Mouse (Mus musculus) midbrain, embryonic 16.5 days (tissue): ENCODE results near the gene Hip1. TPM values are rescaled to one million over a fixed set of nuclear protein-coding genes. Genes with fewer than 3 reads are reported as not detected.

Source experiments
- ATAC-seq: fragments of 200-750 bp; cut with Nextera tagmentation; 2 replicates; pipeline ENCODE4 v1.8.0; 2017; ENCODE audit warnings: moderate TSS enrichment
- H3K27ac ChIP-seq: fragments of 300-500 bp; sonication (generic); 2 replicates; pipeline ENCODE4 v1.5.1; 2014; ENCODE audit warnings: mild to moderate bottlenecking, low read length, mixed read lengths
- H3K27me3 ChIP-seq: fragments of 300-500 bp; sonication (generic); 2 replicates; pipeline ENCODE4 v1.6.1; 2014; ENCODE audit warnings: low read depth, low read length, mixed read lengths; ENCODE audit not compliant: control insufficient read depth, insufficient read depth
- H3K36me3 ChIP-seq: fragments of 300-500 bp; sonication (generic); 2 replicates; pipeline ENCODE4 v1.6.1; 2014; ENCODE audit warnings: mild to moderate bottlenecking, low read length, moderate library complexity, mixed read lengths; ENCODE audit not compliant: control insufficient read depth, insufficient read depth
- H3K4me1 ChIP-seq: fragments of 300-500 bp; sonication (generic); 2 replicates; pipeline ENCODE4 v1.6.1; 2014; ENCODE audit warnings: mild to moderate bottlenecking, low read length, mixed read lengths; ENCODE audit not compliant: control insufficient read depth, insufficient read depth
- H3K4me2 ChIP-seq: fragments of 300-500 bp; sonication (generic); 2 replicates; pipeline ENCODE4 v1.6.1; 2014; ENCODE audit warnings: mild to moderate bottlenecking, low read length, mixed read lengths
- H3K4me3 ChIP-seq: fragments of 300-500 bp; sonication (generic); 2 replicates; pipeline ENCODE4 v1.5.1; 2014; ENCODE audit warnings: low read depth, mild to moderate bottlenecking, low read length, moderate library complexity, mixed read lengths
- H3K9ac ChIP-seq: fragments of 300-500 bp; sonication (generic); 2 replicates; pipeline ENCODE4 v1.6.1; 2014; ENCODE audit warnings: low read depth, low read length, mixed read lengths
- H3K9me3 ChIP-seq: fragments of 300-500 bp; sonication (generic); replicated peaks from 2 replicates; pipeline ENCODE4 v1.6.1; 2014; ENCODE audit warnings: mild to moderate bottlenecking, low read length, mixed read lengths; ENCODE audit not compliant: control insufficient read depth, poor library complexity, severe bottlenecking
- WGBS: fragments of 180-500 bp; shearing (Covaris S2); extraction: QIAGEN DNeasy Blood & Tissue Kit; methylation state at CpG from one replicate; pipeline ENCODE4 v1.1.7; 2014; 5-methylcytosine and 5-hydroxymethylcytosine counted together
- polyA plus RNA-seq: library from polyadenylated mRNA; unstranded; fragments of >200 nt; fragmentation: Nextera tagmentation; extraction: Ambion mirVana; gene quantifications from 2 replicates; pipeline ENCODE4 v1.2.1, GENCODE M21; 2015

Gene Hip1
- polyA plus RNA-seq, 1 experiment from 2014 or later, result 39.7 TPM

DNA sequence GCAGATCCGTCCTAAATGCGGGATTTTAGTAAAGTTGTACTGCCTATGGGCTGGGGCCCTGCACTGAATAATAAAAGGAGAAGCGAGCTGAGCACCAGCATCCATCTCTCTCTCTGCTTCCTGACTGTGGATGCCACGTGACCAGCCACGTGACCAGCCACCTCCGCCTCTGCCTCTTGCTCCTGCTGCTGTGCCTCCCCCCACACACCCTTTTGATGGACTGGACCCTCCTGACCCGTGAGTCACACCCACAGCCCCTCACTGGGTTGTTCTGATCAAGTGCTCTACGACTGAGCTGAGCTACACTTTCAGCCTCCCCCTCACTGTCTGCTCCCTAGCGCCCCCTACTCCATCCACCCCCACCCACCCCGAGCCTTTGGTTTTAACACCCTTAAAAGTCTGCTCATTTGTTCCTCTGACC lies 7.1 kb downstream of the Hip1 start:
- Histone ChIP-seq H3K27ac (no peak overlapping the region), H3K4me1 (no peaks in the 10 kb centered on the region), H3K9ac (no peak overlapping the region), H3K4me2 (no peak overlapping the region), H3K4me3 (no peak overlapping the region), H3K9me3 (no peaks in the 10 kb centered on the region), H3K36me3 (no peaks in the 10 kb centered on the region), H3K27me3 (no peaks in the 10 kb centered on the region)
- WGBS, result 88% methylated on average over 10 of the region's 10 CpGs
- no peak for ATAC-seq

DNA sequence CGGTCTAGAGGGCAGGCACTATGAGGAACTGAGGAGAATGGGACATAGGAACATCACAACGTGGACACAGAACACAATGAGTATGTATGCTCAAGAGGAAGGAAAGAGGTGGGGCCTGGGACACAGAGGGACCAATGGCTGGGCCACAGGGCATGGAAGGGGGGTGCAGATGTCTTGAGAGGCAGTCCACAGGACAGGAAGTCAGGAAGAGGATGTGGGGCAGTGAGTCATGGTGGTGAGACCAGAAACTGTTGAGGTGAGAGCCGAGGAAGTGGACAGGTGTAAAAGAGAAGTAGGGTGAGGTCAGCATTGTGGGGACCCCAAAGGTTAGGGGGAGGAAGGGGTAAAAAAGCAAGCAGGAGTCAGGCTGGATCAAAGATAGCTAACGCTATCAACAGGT lies 7.6 kb downstream of the Hip1 start:
- ATAC-seq, result no peak
- no peak overlapping the region for H3K9ac ChIP-seq
- WGBS, result 83% methylated on average over 4 of the region's 4 CpGs
- H3K4me1 ChIP-seq, result no peaks in the 10 kb centered on the region
- H3K4me2 ChIP-seq, result no peak overlapping the region
- H3K36me3 ChIP-seq, result no peaks in the 10 kb centered on the region
- H3K9me3 ChIP-seq, result no peaks in the 10 kb centered on the region
- no peak overlapping the region for H3K4me3 ChIP-seq
- no peak overlapping the region for H3K27ac ChIP-seq
- H3K27me3 ChIP-seq, result no peaks in the 10 kb centered on the region

DNA sequence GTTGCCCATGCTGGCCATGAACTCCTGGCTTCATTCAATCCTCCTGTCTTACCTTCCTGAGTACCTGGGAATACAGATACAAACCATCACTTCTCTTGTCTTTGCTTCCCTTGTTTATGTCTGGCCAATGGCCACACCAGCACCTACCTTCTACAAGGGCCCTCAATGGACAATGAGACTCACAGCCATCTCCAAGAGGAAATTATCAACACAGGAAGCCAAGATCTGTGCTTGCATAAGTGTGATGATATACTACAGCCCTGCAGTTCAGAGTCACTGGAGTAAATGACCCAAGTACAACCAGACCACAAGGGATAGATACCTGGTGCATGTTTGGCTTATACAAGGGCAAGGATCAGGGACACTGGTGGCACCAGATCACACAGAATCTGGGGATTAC lies 9.1 kb downstream of the Hip1 start:
- H3K27me3 ChIP-seq, result no peaks in the 10 kb centered on the region
- H3K9me3 ChIP-seq, result no peaks in the 10 kb centered on the region
- no peak overlapping the region for H3K27ac ChIP-seq
- H3K36me3 ChIP-seq, result no peaks in the 10 kb centered on the region
- H3K4me3 ChIP-seq, result no peak overlapping the region
- H3K4me1 ChIP-seq, result no peaks in the 10 kb centered on the region
- ATAC-seq, result no peak
- H3K9ac ChIP-seq, result no peak overlapping the region
- no peak overlapping the region for H3K4me2 ChIP-seq

DNA sequence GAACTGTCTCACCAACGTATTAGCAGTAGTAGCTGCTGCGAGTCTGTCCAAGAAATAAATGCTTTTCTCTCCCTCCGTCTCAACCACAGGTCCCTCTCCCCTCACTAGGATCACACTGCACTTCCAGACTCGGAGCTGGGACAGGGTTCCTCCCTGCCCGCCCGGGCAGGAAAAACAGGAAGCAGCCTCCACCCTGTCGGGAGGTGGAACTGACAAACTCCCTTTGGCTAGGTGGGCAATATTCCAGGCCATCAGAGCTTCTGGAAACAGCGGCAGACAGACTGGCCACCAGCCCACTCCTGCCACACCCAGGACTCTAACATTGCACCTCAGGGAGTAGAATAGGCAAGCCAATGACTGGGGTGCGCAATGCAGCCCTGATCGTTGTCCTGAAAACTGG lies 11.5 kb downstream of the Hip1 start:
- H3K4me3 ChIP-seq, result no peak overlapping the region
- no peaks in the 10 kb centered on the region for H3K36me3 ChIP-seq
- no peaks in the 10 kb centered on the region for H3K4me1 ChIP-seq
- H3K4me2 ChIP-seq, result no peak overlapping the region
- H3K9me3 ChIP-seq, result no peaks in the 10 kb centered on the region
- no peak overlapping the region for H3K9ac ChIP-seq
- no peak overlapping the region for H3K27ac ChIP-seq
- H3K27me3 ChIP-seq, result no peaks in the 10 kb centered on the region
- no peak for ATAC-seq
- 88% methylated on average over 10 of the region's 10 CpGs for WGBS

DNA sequence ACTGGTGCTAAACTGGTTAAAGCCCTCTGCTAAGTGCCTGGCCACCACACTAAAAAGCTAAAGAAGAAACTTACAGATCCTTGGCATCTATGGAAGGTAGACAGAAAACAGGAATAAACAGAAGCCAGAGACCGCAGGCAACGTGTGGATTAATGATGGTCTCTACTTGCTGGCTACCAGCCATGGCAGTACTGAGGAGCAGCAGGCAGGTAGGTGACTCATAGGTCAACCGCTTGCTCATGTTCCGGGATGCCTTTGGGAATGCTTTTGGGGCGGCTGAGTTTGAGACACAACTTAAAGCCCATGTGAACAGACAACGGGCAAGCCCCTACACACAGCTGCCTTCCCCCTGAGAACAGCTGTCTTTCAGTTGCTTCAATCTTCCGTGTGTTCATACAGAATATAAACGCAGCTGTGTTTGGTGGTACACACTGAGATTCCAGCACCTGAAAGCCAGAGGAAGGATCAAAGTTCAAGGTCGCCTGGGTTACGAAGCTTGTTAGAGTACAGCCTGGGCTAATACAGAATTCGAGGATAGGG lies 13.5 kb downstream of the Hip1 start:
- ATAC-seq, result no peak

DNA sequence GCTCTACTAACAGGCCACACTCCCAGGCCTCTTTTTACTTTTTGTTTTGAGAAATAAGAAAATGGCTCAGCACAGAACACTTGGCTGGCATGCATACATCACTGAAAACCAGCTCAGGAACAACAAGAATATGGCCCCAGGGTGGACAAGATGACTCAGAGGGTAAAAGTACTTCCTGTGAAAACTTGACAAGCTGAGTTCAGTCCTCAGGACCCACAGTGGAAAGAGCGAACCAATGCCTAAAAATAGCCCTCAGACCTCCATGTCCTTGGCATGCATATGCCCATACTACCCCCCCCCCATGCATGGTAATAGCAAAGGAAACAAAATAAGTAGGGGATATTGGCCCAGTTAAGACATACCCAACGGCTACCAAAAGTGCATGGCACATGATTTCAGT lies 15.0 kb downstream of the Hip1 start:
- Histone ChIP-seq H3K4me3 (no peak overlapping the region), H3K4me2 (no peak overlapping the region), H3K27ac (no peak overlapping the region), H3K36me3 (no peaks in the 10 kb centered on the region), H3K9me3 (no peaks in the 10 kb centered on the region), H3K27me3 (no peaks in the 10 kb centered on the region), H3K9ac (no peak overlapping the region), H3K4me1 (no peaks in the 10 kb centered on the region)
- WGBS, result 79% methylated on average over 2 of the region's 2 CpGs
- ATAC-seq, result no peak

More for the DNA sequence above, 13.5 kb downstream of the Hip1 start:
- Histone ChIP-seq H3K9ac (no peak overlapping the region), H3K4me2 (no peak overlapping the region), H3K4me3 (no peak overlapping the region), H3K27me3 (no peaks in the 10 kb centered on the region), H3K27ac (no peak overlapping the region), H3K36me3 (no peaks in the 10 kb centered on the region), H3K9me3 (no peaks in the 10 kb centered on the region), H3K4me1 (no peaks in the 10 kb centered on the region)
- 88% methylated on average over 11 of the region's 11 CpGs for WGBS

DNA sequence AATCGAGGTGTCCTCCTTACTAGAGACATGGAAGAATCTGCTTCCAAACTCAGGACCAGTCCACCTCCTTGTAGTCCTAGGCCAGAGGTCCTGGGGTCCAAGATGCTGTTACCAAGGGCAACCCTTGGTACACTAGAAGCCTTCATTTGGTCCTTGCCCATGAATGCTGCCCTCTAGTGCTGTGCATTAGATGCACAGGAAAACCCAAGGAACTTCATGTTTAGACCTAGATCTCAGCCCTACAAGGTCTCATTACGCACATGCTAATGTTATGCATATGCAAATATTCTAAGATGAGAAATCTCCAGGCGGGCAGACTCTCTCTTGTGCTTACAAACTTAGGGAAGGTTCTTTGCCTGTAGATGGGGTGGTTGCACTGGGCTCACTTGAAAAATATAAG lies 15.6 kb downstream of the Hip1 start:
- Histone ChIP-seq H3K4me1 (no peaks in the 10 kb centered on the region), H3K9me3 (no peaks in the 10 kb centered on the region), H3K9ac (no peak overlapping the region), H3K4me2 (no peak overlapping the region), H3K4me3 (no peak overlapping the region), H3K27ac (no peak overlapping the region), H3K36me3 (no peaks in the 10 kb centered on the region), H3K27me3 (no peaks in the 10 kb centered on the region)
- no peak for ATAC-seq
- 70% methylated on average over 3 of the region's 3 CpGs for WGBS

DNA sequence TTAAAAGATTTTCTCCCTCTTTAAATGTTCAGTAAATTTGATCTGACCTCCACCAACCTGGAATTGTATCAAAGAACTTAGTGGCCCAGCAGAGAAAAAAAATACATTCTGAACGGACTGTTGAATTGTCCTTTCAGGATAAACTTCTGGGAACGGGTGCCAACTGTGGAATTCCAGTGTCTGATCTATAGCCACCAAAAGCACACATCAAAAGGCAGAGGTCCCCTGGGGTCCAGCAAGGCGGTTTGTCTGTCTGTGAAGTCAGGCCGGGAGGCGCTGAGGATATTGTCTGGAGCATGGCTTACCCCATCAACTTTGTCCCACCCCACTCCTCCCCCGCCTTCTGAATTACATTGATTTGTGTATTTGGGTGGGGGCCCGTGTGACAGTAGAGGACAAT lies 16.9 kb downstream of the Hip1 start:
- Histone ChIP-seq H3K4me1 (no peaks in the 10 kb centered on the region), H3K27me3 (no peaks in the 10 kb centered on the region), H3K4me2 (no peak overlapping the region), H3K4me3 (no peak overlapping the region), H3K27ac (no peak overlapping the region), H3K9ac (no peak overlapping the region), H3K36me3 (no peaks in the 10 kb centered on the region), H3K9me3 (no peaks in the 10 kb centered on the region)
- WGBS, result 24% methylated on average over 7 of the region's 7 CpGs
- no peak for ATAC-seq

DNA sequence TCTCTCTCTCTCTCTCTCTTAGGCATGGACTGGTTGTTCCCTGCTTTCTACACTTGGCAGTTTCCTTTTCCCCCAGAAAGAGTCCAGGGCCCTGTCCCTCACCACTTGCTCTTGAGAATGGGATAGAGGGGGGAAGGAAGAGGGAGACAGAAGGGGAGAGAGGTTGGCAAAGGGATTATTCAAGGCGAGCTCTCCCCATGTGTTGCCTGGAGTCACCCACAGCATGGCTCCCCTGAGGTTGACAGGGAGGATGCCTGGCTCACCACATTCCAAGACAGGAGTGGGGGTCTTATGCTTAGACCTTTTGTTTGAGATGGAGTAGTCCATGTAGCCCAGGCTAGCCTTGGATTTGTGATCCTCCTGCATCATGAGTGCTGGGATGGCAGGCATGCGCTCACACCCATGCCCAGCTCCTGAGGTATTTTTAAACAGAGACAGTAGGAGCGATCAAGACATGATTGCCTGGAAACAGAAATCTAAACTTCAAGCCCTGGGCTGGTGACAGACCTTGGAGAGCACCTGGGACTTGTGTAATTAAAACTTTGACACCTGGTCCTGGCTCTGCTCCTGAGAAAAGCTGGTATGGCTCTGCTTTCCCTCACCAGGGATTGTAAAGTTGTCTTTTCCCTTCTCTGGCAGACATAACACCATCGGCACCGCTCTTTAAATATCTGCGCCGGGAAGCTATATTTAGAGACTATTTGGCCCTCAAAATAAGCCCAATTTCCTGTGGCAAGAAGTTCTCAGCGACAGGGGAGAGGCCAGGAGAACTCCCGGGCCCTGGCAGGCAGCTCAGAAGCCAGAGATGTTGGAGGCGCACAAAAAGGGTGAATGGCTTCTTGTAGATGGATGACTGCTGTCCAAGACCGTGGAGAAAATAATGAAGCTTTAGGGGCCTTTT lies 20.0 kb downstream of the Hip1 start:
- Histone ChIP-seq H3K9me3 (no peaks in the 10 kb centered on the region), H3K4me1 (no peaks in the 10 kb centered on the region), H3K9ac (no peak overlapping the region), H3K36me3 (no peaks in the 10 kb centered on the region), H3K4me3 (no peak overlapping the region), H3K4me2 (no peak overlapping the region), H3K27me3 (no peaks in the 10 kb centered on the region), H3K27ac (no peak overlapping the region)
- 84% methylated on average over 11 of the region's 11 CpGs for WGBS
- no peak for ATAC-seq
